ENCODE assay signal across 7 mouse cellular contexts in the genomic region with DNA sequence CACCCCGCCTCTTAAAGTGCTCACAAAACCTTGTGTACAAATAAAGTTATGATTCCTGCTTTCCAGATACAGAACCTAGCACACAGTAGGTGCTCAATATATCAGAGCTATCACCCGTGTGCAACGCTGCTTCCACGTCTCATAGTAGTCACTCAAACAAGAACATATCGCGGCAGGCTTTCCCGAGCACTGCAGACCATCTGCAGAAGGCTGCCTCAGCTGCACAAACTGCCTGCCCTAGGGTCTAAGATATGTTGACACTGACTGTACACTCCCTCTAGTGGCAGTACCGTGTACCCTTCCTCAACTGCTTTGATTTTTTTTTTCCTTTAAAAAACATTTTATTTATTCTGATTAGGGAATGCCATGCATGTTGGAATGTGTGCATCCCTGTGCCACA. TPM values are rescaled to one million over a fixed set of nuclear protein-coding genes. Genes with fewer than 3 reads are reported as not detected.
A peak's percentile ranks its signal among the peaks of the same experiment; 100 is the strongest.
DNase-seq lines count a peak whose midpoint lies in the region; ATAC-seq and TF ChIP-seq lines count a peak whose summit lies in the region.

No protein-coding gene starts in this region.

- no peak overlapping the region for H3K9ac ChIP-seq in liver, adult 2 months (ENCODE audit: low read depth, low read length)
- no peak overlapping the region for H3K9ac ChIP-seq in liver, embryonic 11.5 days (ENCODE audit: low read depth, low read length)
- H3K9ac ChIP-seq in forebrain, embryonic 16.5 days (replicated peaks; ENCODE audit: low read depth, low read length): no peak overlapping the region
- H3K9ac ChIP-seq in kidney, embryonic 16.5 days (replicated peaks; ENCODE audit: low read length): no peak overlapping the region
- no peak overlapping the region for H3K9ac ChIP-seq in midbrain, embryonic 13.5 days (replicated peaks)

- no peak for ATAC-seq in liver, embryonic 11.5 days (replicated peaks; ENCODE audit: low FRiP score)
- ATAC-seq in forebrain, embryonic 16.5 days: peak; percentile 67; the same call in 1 of the 2 replicates
- ATAC-seq in kidney, embryonic 16.5 days (ENCODE audit: low FRiP score, low TSS enrichment): peak; percentile 27; the same call in 1 of the 2 replicates
- 0 out of 2 replicates have a peak, but pooled peaks have one; percentile 58 for ATAC-seq in midbrain, embryonic 13.5 days

- H3K4me3 ChIP-seq in liver, adult 2 months (ENCODE audit: insufficient read depth, low read depth, low read length): no peak overlapping the region
- no peak overlapping the region for H3K4me3 ChIP-seq in liver, embryonic 11.5 days (ENCODE audit: low read depth, low read length)
- H3K4me3 ChIP-seq in forebrain, embryonic 16.5 days (replicated peaks; ENCODE audit: low read length): no peak overlapping the region
- no peak overlapping the region for H3K4me3 ChIP-seq in kidney, embryonic 16.5 days (ENCODE audit: low read length)
- H3K4me3 ChIP-seq in midbrain, embryonic 13.5 days (replicated peaks): no peak overlapping the region

- TF ChIP-seq POLR2A in liver, adult 2 months (IDR thresholded peaks at IDR 0.05; ENCODE audit: extremely low read depth, insufficient read depth, low read length): no peak

- H3K4me1 ChIP-seq in liver, adult 2 months (ENCODE audit: control insufficient read depth, insufficient read depth, low read length): no peaks in the 10 kb centered on the region
- H3K4me1 ChIP-seq in liver, embryonic 11.5 days (replicated peaks; ENCODE audit: control insufficient read depth, insufficient read depth, low read length): no peaks in the 10 kb centered on the region
- no peaks in the 10 kb centered on the region for H3K4me1 ChIP-seq in forebrain, embryonic 16.5 days (replicated peaks; ENCODE audit: control insufficient read depth, insufficient read depth, low read length)
- no peaks in the 10 kb centered on the region for H3K4me1 ChIP-seq in kidney, embryonic 16.5 days (ENCODE audit: insufficient read depth, low read length)
- H3K4me1 ChIP-seq in midbrain, embryonic 13.5 days (replicated peaks): no peaks in the 10 kb centered on the region

- H3K36me3 ChIP-seq in liver, adult 2 months (ENCODE audit: control insufficient read depth, insufficient read depth, low read length): no peaks in the 10 kb centered on the region
- no peaks in the 10 kb centered on the region for H3K36me3 ChIP-seq in liver, embryonic 11.5 days (ENCODE audit: control insufficient read depth, insufficient read depth, low read length)
- H3K36me3 ChIP-seq in forebrain, embryonic 16.5 days (ENCODE audit: control insufficient read depth, insufficient read depth): no peaks in the 10 kb centered on the region
- H3K36me3 ChIP-seq in kidney, embryonic 16.5 days (ENCODE audit: insufficient read depth, low read length): no peaks in the 10 kb centered on the region
- no peaks in the 10 kb centered on the region for H3K36me3 ChIP-seq in midbrain, embryonic 13.5 days

- no peaks in the 10 kb centered on the region for H3K27me3 ChIP-seq in liver, adult 2 months (ENCODE audit: control insufficient read depth, insufficient read depth, low read length)
- H3K27me3 ChIP-seq in liver, embryonic 11.5 days (replicated peaks; ENCODE audit: control insufficient read depth, insufficient read depth, low read length): no peaks in the 10 kb centered on the region
- H3K27me3 ChIP-seq in forebrain, embryonic 16.5 days (replicated peaks; ENCODE audit: control insufficient read depth, insufficient read depth, low read length): no peaks in the 10 kb centered on the region
- no peaks in the 10 kb centered on the region for H3K27me3 ChIP-seq in kidney, embryonic 16.5 days (ENCODE audit: insufficient read depth, low read length)
- H3K27me3 ChIP-seq in midbrain, embryonic 13.5 days: no peaks in the 10 kb centered on the region

- peak; percentile 42 for DNase-seq in liver, adult 2 months (ENCODE audit: extremely low read depth, low read depth, low spot score)
- DNase-seq in liver, embryonic 11.5 days (ENCODE audit: low spot score): no peak
- DNase-seq in ZHBTc4 (ENCODE audit: low read depth, low spot score): peak; percentile 82
- DNase-seq in spleen, postnatal 10 days (ENCODE audit: low spot score in 2 of 2): no peak

- H3K79me2 ChIP-seq in liver, adult 2 months (ENCODE audit: control insufficient read depth, insufficient read depth, low read length): no peaks in the 10 kb centered on the region

- WGBS in liver, adult 2 months: 36% methylated on average over 8 of the region's 8 CpGs
- 44% methylated on average over 8 of the region's 8 CpGs for WGBS in liver, embryonic 11.5 days
- WGBS in forebrain, embryonic 16.5 days: 42% methylated on average over 8 of the region's 8 CpGs
- WGBS in kidney, embryonic 16.5 days: 40% methylated on average over 8 of the region's 8 CpGs
- WGBS in midbrain, embryonic 13.5 days: 49% methylated on average over 8 of the region's 8 CpGs

- H3K9me3 ChIP-seq in liver, embryonic 11.5 days (ENCODE audit: control insufficient read depth, low read length): no peaks in the 10 kb centered on the region
- no peaks in the 10 kb centered on the region for H3K9me3 ChIP-seq in forebrain, embryonic 16.5 days (ENCODE audit: control insufficient read depth, low read length)
- no peaks in the 10 kb centered on the region for H3K9me3 ChIP-seq in kidney, embryonic 16.5 days (ENCODE audit: low read length)
- no peaks in the 10 kb centered on the region for H3K9me3 ChIP-seq in midbrain, embryonic 13.5 days

- peak; percentile 42; the same call in 1 of the 2 replicates for TF ChIP-seq CTCF in liver, adult 2 months (IDR thresholded peaks at IDR 0.05; ENCODE audit: low read depth, low read length)

- H3K27ac ChIP-seq in liver, adult 2 months (replicated peaks; ENCODE audit: insufficient read depth, low read depth, low read length): no peak overlapping the region
- H3K27ac ChIP-seq in liver, embryonic 11.5 days (ENCODE audit: low read depth, low read length): no peak overlapping the region
- H3K27ac ChIP-seq in forebrain, embryonic 16.5 days (ENCODE audit: low read length): no peak overlapping the region
- H3K27ac ChIP-seq in kidney, embryonic 16.5 days (ENCODE audit: low read length): no peak overlapping the region
- no peak overlapping the region for H3K27ac ChIP-seq in midbrain, embryonic 13.5 days

- H3K4me2 ChIP-seq in liver, embryonic 11.5 days: no peak overlapping the region
- H3K4me2 ChIP-seq in forebrain, embryonic 16.5 days (ENCODE audit: low read length): no peak overlapping the region
- H3K4me2 ChIP-seq in kidney, embryonic 16.5 days (replicated peaks; ENCODE audit: low read depth, low read length): no peak overlapping the region
- H3K4me2 ChIP-seq in midbrain, embryonic 13.5 days (replicated peaks): no peak overlapping the region

RNA-seq across cellular contexts. Expression of a gene that starts 40.2 kb away (rescaled TPM):
- 1.3 and 2.2 TPM in 2 replicates for total RNA-seq in liver, adult 2 months (2014; rRNA removed)
- 8.0 and 10.0 TPM in 2 replicates for polyA plus RNA-seq in liver, adult 2 months (2012; rRNA removed)
- polyA plus RNA-seq in liver, embryonic 11.5 days (2014; fragmentation: Nextera tagmentation; extraction: Ambion mirVana): 8.4 and 9.5 TPM in 2 replicates
- polyA plus RNA-seq in forebrain, embryonic 16.5 days (2015; fragmentation: Nextera tagmentation; extraction: Ambion mirVana): 15.6 and 18.4 TPM in 2 replicates
- 9.7 and 10.5 TPM in 2 replicates for polyA plus RNA-seq in kidney, embryonic 16.5 days (2015; fragmentation: Nextera tagmentation; extraction: Ambion mirVana)
- 9.4 and 12.0 TPM in 2 replicates for polyA plus RNA-seq in midbrain, embryonic 13.5 days (2015; fragmentation: Nextera tagmentation; extraction: Ambion mirVana)

Comparison
In these comparisons a context has a peak if more than half of its experiments do, and no peak if none do; other contexts are left out.
1. DNase-seq: peak in liver, adult 2 months (single experiment) and ZHBTc4 (single experiment); none in liver, embryonic 11.5 days (single experiment) and spleen, postnatal 10 days (0 of 2).